Mouse (Mus musculus): Measurements from ENCODE around the gene Gm10428. TPM values are rescaled to one million over a fixed set of nuclear protein-coding genes. Genes with fewer than 3 reads are reported as not detected.

The Gm10428 gene
- polyA plus RNA-seq, 1 experiment: not detected

DNA sequence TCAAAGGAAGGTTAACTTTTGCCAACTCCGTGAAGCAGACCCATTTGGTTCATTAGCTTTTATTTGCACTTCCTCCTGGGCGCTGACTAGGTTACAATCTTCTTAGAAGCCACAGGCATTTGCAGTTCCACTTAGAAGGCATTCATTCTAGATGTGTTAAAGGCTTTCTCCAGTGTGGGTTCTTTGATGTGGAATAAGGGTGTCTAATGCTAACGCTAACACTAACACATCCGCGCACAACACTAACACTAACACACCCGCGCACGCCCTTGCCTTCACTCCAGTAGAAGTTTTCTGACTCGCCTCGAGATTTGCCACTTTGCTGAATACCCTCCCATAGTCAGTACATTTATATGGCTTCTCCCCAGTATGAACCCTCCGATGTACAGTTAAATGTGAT, 709 bp upstream of the Gm10428 start:
- no peaks in the 10 kb centered on the region for H3K27me3 ChIP-seq (replicated peaks; ENCODE audit: control insufficient read depth, insufficient read depth, low read length)
- no peak overlapping the region for H3K27ac ChIP-seq (ENCODE audit: insufficient read depth, low read depth, low read length)
- DNase-seq: no peak
- TF ChIP-seq POLR2A (IDR thresholded peaks at IDR 0.05; ENCODE audit: low read depth, low read length): no peak
- no peak for TF ChIP-seq CTCF (conservative IDR thresholded peaks at IDR 0.05; ENCODE audit: insufficient read depth, insufficient read length, low read depth, low read length)
- WGBS: 42% methylated on average over 11 of the region's 11 CpGs
- no peaks in the 10 kb centered on the region; the same call in 1 of the 2 replicates for H3K4me1 ChIP-seq (ENCODE audit: control insufficient read depth, insufficient read depth, low read length)
- no peaks in the 10 kb centered on the region for H3K36me3 ChIP-seq (ENCODE audit: control insufficient read depth, insufficient read depth, low read length)
- H3K4me3 ChIP-seq (ENCODE audit: insufficient read depth, low read depth, low read length): no peak overlapping the region

DNA sequence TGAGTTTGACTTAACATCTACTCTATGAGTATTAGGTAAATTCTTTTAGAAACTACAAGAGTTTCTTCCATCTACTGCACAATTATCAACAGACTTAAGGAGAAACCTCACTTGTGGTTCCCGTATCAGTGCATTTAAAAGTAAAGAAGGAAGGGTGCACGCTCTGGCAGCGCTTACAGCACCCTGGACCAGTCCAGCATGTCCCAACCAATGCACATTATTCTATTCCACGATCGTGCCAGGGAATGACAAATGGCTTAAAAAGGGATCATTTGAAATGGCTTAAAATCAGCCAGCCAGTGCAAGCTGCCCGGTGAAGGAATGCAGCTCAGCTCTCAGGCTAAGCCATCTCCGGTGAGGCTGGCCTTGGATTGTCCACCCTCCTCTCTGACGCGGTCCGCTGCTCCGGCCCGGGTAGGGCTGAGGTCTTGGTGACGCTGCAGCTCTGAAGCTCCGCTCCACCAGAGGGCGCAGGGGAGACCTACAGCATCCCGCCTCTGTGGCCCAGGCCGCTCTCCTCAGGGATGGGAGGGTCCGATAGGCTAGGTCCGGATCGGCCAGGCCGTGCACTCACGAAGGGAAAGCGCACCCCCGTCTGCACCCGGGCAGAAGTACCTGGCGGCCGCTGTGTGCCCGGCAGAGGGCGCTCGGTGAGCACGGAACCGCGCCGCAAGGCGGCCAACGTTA, 3.7 kb downstream of the Gm10428 start:
- peak; percentile 98 for DNase-seq
- peak; percentile 71 for TF ChIP-seq CTCF (conservative IDR thresholded peaks at IDR 0.05; ENCODE audit: insufficient read depth, insufficient read length, low read depth, low read length)
- TF ChIP-seq POLR2A (IDR thresholded peaks at IDR 0.05; ENCODE audit: low read depth, low read length): no peak
- no peaks in the 10 kb centered on the region for H3K36me3 ChIP-seq (ENCODE audit: control insufficient read depth, insufficient read depth, low read length)
- no peaks in the 10 kb centered on the region for H3K27me3 ChIP-seq (replicated peaks; ENCODE audit: control insufficient read depth, insufficient read depth, low read length)
- H3K4me3 ChIP-seq (ENCODE audit: insufficient read depth, low read depth, low read length): no peak overlapping the region
- WGBS: 5% methylated on average over 36 of the region's 36 CpGs
- no peak overlapping the region for H3K27ac ChIP-seq (ENCODE audit: insufficient read depth, low read depth, low read length)
- no peaks in the 10 kb centered on the region; the same call in 1 of the 2 replicates for H3K4me1 ChIP-seq (ENCODE audit: control insufficient read depth, insufficient read depth, low read length)

DNA sequence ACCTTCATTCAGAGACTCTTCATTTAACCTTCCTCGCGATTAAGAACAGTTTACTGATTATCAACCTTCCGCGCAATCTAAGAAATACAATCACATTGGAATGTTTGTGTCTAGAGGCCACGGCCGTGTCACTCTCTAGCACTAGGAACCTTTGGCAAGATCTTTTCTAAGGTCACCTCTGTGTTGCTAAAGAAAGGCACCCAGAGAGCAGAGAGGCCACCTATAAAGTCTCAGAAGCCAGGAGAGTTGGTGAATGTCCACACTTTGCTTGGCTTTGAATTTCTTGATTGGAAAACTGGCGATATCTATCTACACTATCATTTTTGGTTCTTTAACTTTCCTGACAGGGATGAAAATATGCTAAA, 4.2 kb downstream of the Gm10428 start:
- TF ChIP-seq CTCF (conservative IDR thresholded peaks at IDR 0.05; ENCODE audit: insufficient read depth, insufficient read length, low read depth, low read length): no peak
- TF ChIP-seq POLR2A (IDR thresholded peaks at IDR 0.05; ENCODE audit: low read depth, low read length): no peak
- no peaks in the 10 kb centered on the region for H3K27me3 ChIP-seq (replicated peaks; ENCODE audit: control insufficient read depth, insufficient read depth, low read length)

DNA sequence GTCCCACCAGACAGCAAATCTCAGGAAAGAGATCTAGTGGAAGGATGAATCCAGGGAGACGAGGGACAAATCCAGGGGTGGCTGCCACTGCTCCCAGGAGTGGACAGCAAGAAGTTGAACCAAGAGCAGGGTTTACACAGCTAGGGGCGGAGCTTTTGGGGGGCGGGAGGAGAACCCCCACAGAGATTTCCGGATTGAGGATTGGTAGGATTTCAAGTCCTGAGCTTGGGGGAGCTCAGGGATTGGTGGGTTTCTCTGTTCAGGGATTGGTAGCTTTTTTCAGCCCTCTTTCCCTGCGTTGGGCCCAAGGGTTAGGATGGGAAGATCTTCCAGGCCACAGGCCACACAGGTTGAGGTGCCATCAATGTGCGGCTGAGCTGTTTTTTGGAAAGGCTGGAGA, 5.0 kb downstream of the Gm10428 start:
- H3K27me3 ChIP-seq (replicated peaks; ENCODE audit: control insufficient read depth, insufficient read depth, low read length): no peaks in the 10 kb centered on the region
- H3K4me3 ChIP-seq (ENCODE audit: insufficient read depth, low read depth, low read length): no peak overlapping the region
- H3K36me3 ChIP-seq (ENCODE audit: control insufficient read depth, insufficient read depth, low read length): no peaks in the 10 kb centered on the region
- H3K27ac ChIP-seq (ENCODE audit: insufficient read depth, low read depth, low read length): no peak overlapping the region
- no peak for TF ChIP-seq POLR2A (IDR thresholded peaks at IDR 0.05; ENCODE audit: low read depth, low read length)
- TF ChIP-seq CTCF (conservative IDR thresholded peaks at IDR 0.05; ENCODE audit: insufficient read depth, insufficient read length, low read depth, low read length): no peak
- H3K4me1 ChIP-seq (ENCODE audit: control insufficient read depth, insufficient read depth, low read length): no peaks in the 10 kb centered on the region; the same call in 1 of the 2 replicates
- DNase-seq: no peak
- 91% methylated on average over 6 of the region's 6 CpGs for WGBS

More for the DNA sequence above, 4.2 kb downstream of the Gm10428 start:
- H3K4me3 ChIP-seq (ENCODE audit: insufficient read depth, low read depth, low read length): no peak overlapping the region
- no peak overlapping the region for H3K27ac ChIP-seq (ENCODE audit: insufficient read depth, low read depth, low read length)
- no peaks in the 10 kb centered on the region; the same call in 1 of the 2 replicates for H3K4me1 ChIP-seq (ENCODE audit: control insufficient read depth, insufficient read depth, low read length)
- DNase-seq: no peak
- H3K36me3 ChIP-seq (ENCODE audit: control insufficient read depth, insufficient read depth, low read length): no peaks in the 10 kb centered on the region
- WGBS: 5% methylated on average over 7 of the region's 7 CpGs

DNA sequence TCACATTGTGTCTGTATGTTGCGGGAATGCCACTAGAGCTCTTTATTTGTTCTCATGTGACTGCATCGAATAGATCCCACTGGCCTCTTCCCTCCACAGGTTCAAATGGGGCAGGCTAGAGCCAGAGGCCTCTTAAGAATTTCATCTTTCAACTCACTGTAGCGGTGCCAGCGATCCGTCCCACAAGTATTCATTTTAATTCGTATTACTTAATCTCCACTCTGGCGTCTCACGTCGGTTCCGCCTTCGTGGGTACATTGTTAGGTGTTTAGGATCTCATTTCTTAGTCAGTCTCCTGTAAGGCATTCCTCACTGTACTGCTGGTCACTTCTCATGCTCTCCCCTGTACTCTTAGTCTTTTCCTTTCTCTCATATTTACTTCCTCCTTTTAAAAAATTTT, 5.6 kb downstream of the Gm10428 start:
- Histone ChIP-seq H3K27me3 (replicated peaks; ENCODE audit: control insufficient read depth, insufficient read depth, low read length) (no peaks in the 10 kb centered on the region), H3K27ac (ENCODE audit: insufficient read depth, low read depth, low read length) (no peak overlapping the region), H3K4me1 (ENCODE audit: control insufficient read depth, insufficient read depth, low read length) (no peaks in the 10 kb centered on the region; the same call in 1 of the 2 replicates), H3K36me3 (ENCODE audit: control insufficient read depth, insufficient read depth, low read length) (no peaks in the 10 kb centered on the region), H3K4me3 (ENCODE audit: insufficient read depth, low read depth, low read length) (no peak overlapping the region)
- 83% methylated on average over 11 of the region's 11 CpGs for WGBS
- no peak for TF ChIP-seq CTCF (conservative IDR thresholded peaks at IDR 0.05; ENCODE audit: insufficient read depth, insufficient read length, low read depth, low read length)
- no peak for TF ChIP-seq POLR2A (IDR thresholded peaks at IDR 0.05; ENCODE audit: low read depth, low read length)
- DNase-seq: no peak

DNA sequence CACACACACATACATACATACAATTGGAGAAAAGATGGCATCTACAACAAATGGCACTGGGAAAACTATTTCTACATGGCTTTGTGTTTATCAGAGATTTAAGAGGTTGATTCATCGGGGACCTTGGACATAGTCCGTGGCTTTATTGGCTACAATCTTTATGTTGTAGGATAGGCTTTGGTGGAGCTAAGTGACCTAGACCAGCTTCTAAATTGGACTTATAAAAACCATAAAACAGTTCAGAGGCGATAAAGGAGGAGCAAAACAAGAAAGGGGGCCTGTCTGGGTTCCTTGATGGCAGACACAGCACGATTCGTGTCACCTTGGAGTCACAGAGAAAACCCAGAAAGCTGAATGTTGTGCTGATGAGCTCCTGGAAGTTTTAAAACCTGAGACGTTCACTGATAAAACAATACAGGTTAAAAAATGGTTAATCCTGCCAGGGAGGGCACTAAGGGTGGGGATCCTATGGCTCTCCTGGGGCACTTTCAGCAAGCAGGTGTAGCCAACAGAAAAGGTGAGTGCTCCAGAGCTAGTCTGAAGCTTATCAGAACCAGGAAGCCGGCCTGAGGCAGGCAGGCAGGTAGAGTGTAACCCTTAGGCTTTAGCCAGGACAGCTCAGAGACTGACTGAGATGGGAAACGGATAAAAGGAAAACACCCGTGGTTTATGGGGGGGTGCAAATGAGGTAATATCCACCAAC, 8.0 kb downstream of the Gm10428 start:
- no peaks in the 10 kb centered on the region for H3K36me3 ChIP-seq (ENCODE audit: control insufficient read depth, insufficient read depth, low read length)
- WGBS: 65% methylated on average over 9 of the region's 9 CpGs
- H3K4me1 ChIP-seq (ENCODE audit: control insufficient read depth, insufficient read depth, low read length): no peaks in the 10 kb centered on the region; the same call in 1 of the 2 replicates
- TF ChIP-seq CTCF (conservative IDR thresholded peaks at IDR 0.05; ENCODE audit: insufficient read depth, insufficient read length, low read depth, low read length) (no peak), POLR2A (IDR thresholded peaks at IDR 0.05; ENCODE audit: low read depth, low read length) (no peak)
- no peak for DNase-seq
- H3K4me3 ChIP-seq (ENCODE audit: insufficient read depth, low read depth, low read length): no peak overlapping the region
- H3K27me3 ChIP-seq (replicated peaks; ENCODE audit: control insufficient read depth, insufficient read depth, low read length): no peaks in the 10 kb centered on the region
- H3K27ac ChIP-seq (ENCODE audit: insufficient read depth, low read depth, low read length): no peak overlapping the region

DNA sequence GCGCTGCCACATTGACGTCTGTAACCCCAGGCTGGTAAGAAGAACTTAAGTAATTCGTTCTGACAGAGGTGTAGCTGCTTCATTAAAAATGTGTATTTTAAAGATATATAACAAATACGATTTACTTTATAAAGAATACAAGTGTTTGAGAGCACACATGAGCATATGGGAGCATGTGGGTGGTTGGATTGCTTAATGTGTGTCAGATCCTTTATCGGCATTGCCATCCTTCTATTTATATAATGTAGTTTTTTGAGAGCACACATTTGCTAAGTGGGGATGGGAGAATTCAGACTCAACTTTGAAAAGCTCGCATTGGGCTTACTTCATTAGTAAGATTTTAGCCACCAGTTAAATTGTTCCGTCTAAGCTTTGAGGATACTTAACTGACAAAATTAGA, 23.6 kb downstream of the Gm10428 start:
- Histone ChIP-seq H3K27me3 (replicated peaks; ENCODE audit: control insufficient read depth, insufficient read depth, low read length) (no peaks in the 10 kb centered on the region), H3K4me1 (ENCODE audit: control insufficient read depth, insufficient read depth, low read length) (no peaks in the 10 kb centered on the region), H3K27ac (ENCODE audit: insufficient read depth, low read depth, low read length) (no peak overlapping the region), H3K36me3 (ENCODE audit: control insufficient read depth, insufficient read depth, low read length) (peaks cover 2% of the 10 kb centered on the region), H3K4me3 (ENCODE audit: insufficient read depth, low read depth, low read length) (no peak overlapping the region)
- 95% methylated on average over 7 of the region's 7 CpGs for WGBS
- no peak for DNase-seq
- TF ChIP-seq POLR2A (IDR thresholded peaks at IDR 0.05; ENCODE audit: low read depth, low read length) (no peak), CTCF (conservative IDR thresholded peaks at IDR 0.05; ENCODE audit: insufficient read depth, insufficient read length, low read depth, low read length) (no peak)
